Mouse (Mus musculus) ES-E14 (cell line): ENCODE measurements around the gene Upk1b. TPM values are rescaled to one million over a fixed set of nuclear protein-coding genes. Genes with fewer than 3 reads are reported as not detected.

Experiments
- DNase-seq: peaks from one replicate; pipeline ENCODE4 v3.0.0-alpha.2; 2013; ENCODE audit warnings: low read depth, low spot score
- H3K27ac ChIP-seq: 2 replicates; pipeline ENCODE4 v1.5.1; 2012; ENCODE audit warnings: low read depth, mild to moderate bottlenecking, low read length, moderate library complexity, mixed read lengths; ENCODE audit not compliant: poor library complexity, insufficient read depth, severe bottlenecking
- H3K36me3 ChIP-seq: 2 replicates; pipeline ENCODE4 v1.6.1; 2012; ENCODE audit warnings: mild to moderate bottlenecking, low read length, moderate library complexity, mixed read lengths; ENCODE audit not compliant: control insufficient read depth, poor library complexity, insufficient read depth, severe bottlenecking
- H3K4me1 ChIP-seq, 2 experiments: fragments of 150-350 bp in 1 of 2; sonication (generic) in 1 of 2; 2 replicates each; pipeline ENCODE4 v1.6.1; 2012; ENCODE audit warnings: low read length in 2 of 2, mild to moderate bottlenecking in 1 of 2, mixed read lengths in 1 of 2; ENCODE audit not compliant: control insufficient read depth in 2 of 2, insufficient read depth in 2 of 2, poor library complexity in 1 of 2
- H3K4me3 ChIP-seq, 2 experiments: fragments of 150-350 bp in 1 of 2; sonication (generic) in 1 of 2; 2 replicates each; pipeline ENCODE4 v1.5.1; 2012; ENCODE audit warnings: low read length in 2 of 2, low read depth in 1 of 2, mild to moderate bottlenecking in 1 of 2, mixed read lengths in 1 of 2; ENCODE audit not compliant: insufficient read depth in 1 of 2, poor library complexity in 1 of 2, severe bottlenecking in 1 of 2
- H3K9ac ChIP-seq: 2 replicates; pipeline ENCODE4 v1.6.1; 2012; ENCODE audit warnings: low read depth, mild to moderate bottlenecking, low read length, mixed read lengths; ENCODE audit not compliant: poor library complexity, insufficient read depth, severe bottlenecking
- H3K9me3 ChIP-seq: fragments of 150-350 bp; sonication (generic); 2 replicates; pipeline ENCODE4 v1.6.1; 2012; ENCODE audit warnings: low read depth, mild to moderate bottlenecking, low read length; ENCODE audit not compliant: control insufficient read depth, insufficient read depth
- CHD2 ChIP-seq: IDR thresholded peaks from 2 replicates; pipeline ENCODE4 v1.6.1; 2014; ENCODE audit warnings: mild to moderate bottlenecking, low read depth, low read length, inconsistent platforms
- HCFC1 ChIP-seq: IDR thresholded peaks from 2 replicates; pipeline ENCODE4 v1.6.1; 2012; ENCODE audit warnings: low read length, inconsistent platforms, borderline replicate concordance; ENCODE audit not compliant: insufficient read depth
- MAFK ChIP-seq: IDR thresholded peaks from 2 replicates; pipeline ENCODE4 v1.6.1; 2014; ENCODE audit warnings: mild to moderate bottlenecking, low read depth, low read length, inconsistent platforms; ENCODE audit not compliant: insufficient read depth
- ZC3H11A ChIP-seq: IDR thresholded peaks from 2 replicates; pipeline ENCODE4 v1.6.1; 2012; ENCODE audit warnings: low read depth, mild to moderate bottlenecking, inconsistent platforms, low read length, borderline replicate concordance
- ZNF384 ChIP-seq: IDR thresholded peaks from 2 replicates; pipeline ENCODE4 v1.6.1; 2012; ENCODE audit warnings: low read depth, low read length, inconsistent platforms
- in situ Hi-C, 2 experiments: fragments of 600-800 bp; cut with MboI; formaldehyde crosslinking; loops; one replicate each; pipeline ENCODE4 v1.15.1; 2025; ENCODE audit warnings: low sequenced_read_pairs in 2 of 2, inconsistent platforms in 1 of 2; ENCODE audit not compliant: unreplicated experiment in 2 of 2
- total RNA-seq: library from RNA; depleted of rRNA; stranded (reverse); fragments of 300-350 nt; gene quantifications from 2 replicates; pipeline ENCODE4 v1.2.3, GENCODE M21; 2012

Gene Upk1b
- total RNA-seq, 1 experiment = 0.85 TPM

- DNase-seq = no peak
- Histone ChIP-seq H3K36me3 (no peaks in the 10 kb centered on the region), H3K9ac (no peak overlapping the region), H3K4me1 (no peaks in the 10 kb centered on the region), H3K27ac (no peak overlapping the region), H3K9me3 (no peaks in the 10 kb centered on the region), H3K4me3 (no peak overlapping the region)
- no peak for TF ChIP-seq ZC3H11A
- TF ChIP-seq ZNF384 = no peak
- no peak for TF ChIP-seq MAFK
- TF ChIP-seq HCFC1 = no peak
- no peak for TF ChIP-seq CHD2
- in situ Hi-C loops = no loop called here
Measured at GRCm38 (mm10) chr16:38774964-38775746, 25.0 kb downstream of the Upk1b start.

- TF ChIP-seq ZNF384 (no peak), HCFC1 (no peak), CHD2 (no peak), ZC3H11A (no peak), MAFK (no peak)
- Histone ChIP-seq H3K4me3 (no peak overlapping the region), H3K36me3 (peaks cover 1% of the 10 kb centered on the region; the same call in 1 of the 2 replicates), H3K9ac (no peak overlapping the region), H3K9me3 (no peaks in the 10 kb centered on the region), H3K27ac (no peak overlapping the region), H3K4me1 (no peaks in the 10 kb centered on the region)
- in situ Hi-C loops = no loop called here
- no peak for DNase-seq
Measured at GRCm38 (mm10) chr16:38772906-38773496, 27.1 kb downstream of the Upk1b start.

GRCm38 (mm10) chr16:38771145-38771544 lies 29.0 kb downstream of the Upk1b start:
- no peak overlapping the region for H3K27ac ChIP-seq
- no peak overlapping the region for H3K9ac ChIP-seq
- H3K36me3 ChIP-seq = peaks cover 1% of the 10 kb centered on the region; the same call in 1 of the 2 replicates
- no peaks in the 10 kb centered on the region for H3K9me3 ChIP-seq
- no peak for TF ChIP-seq HCFC1
- no peak for TF ChIP-seq ZNF384
- TF ChIP-seq MAFK = no peak
- TF ChIP-seq ZC3H11A = no peak
- in situ Hi-C loops = no loop called here
- H3K4me3 ChIP-seq = no peak overlapping the region
- DNase-seq = no peak
- no peaks in the 10 kb centered on the region for H3K4me1 ChIP-seq

GRCm38 (mm10) chr16:38769529-38769928 lies 30.6 kb downstream of the Upk1b start:
- DNase-seq = no peak
- no peaks in the 10 kb centered on the region for H3K9me3 ChIP-seq
- no peaks in the 10 kb centered on the region for H3K4me1 ChIP-seq
- no peak overlapping the region for H3K27ac ChIP-seq
- no peak overlapping the region for H3K4me3 ChIP-seq
- H3K36me3 ChIP-seq = peaks cover 1% of the 10 kb centered on the region; the same call in 1 of the 2 replicates
- in situ Hi-C loops = no loop called here
- H3K9ac ChIP-seq = no peak overlapping the region
- no peak for TF ChIP-seq ZC3H11A
- no peak for TF ChIP-seq CHD2
- no peak for TF ChIP-seq MAFK
- TF ChIP-seq HCFC1 = no peak
- TF ChIP-seq ZNF384 = no peak
